Mouse (Mus musculus): ENCODE data around the gene Eif4h. TPM values are rescaled to one million over a fixed set of nuclear protein-coding genes. Genes with fewer than 3 reads are reported as not detected.

Eif4h gene
- polyA plus RNA-seq, 1 experiment = 125 TPM

GRCm38 (mm10) chr5:134614296-134614695, 25.0 kb downstream of the Eif4h start:
- Histone ChIP-seq H3K27ac (ENCODE audit: insufficient read depth, low read length) (peak overlapping the region; percentile 85), H3K36me3 (ENCODE audit: control insufficient read depth, insufficient read depth, low read length) (peaks cover 4% of the 10 kb centered on the region), H3K27me3 (ENCODE audit: control insufficient read depth, insufficient read depth, low read length) (no peaks in the 10 kb centered on the region), H3K4me1 (ENCODE audit: control insufficient read depth, insufficient read depth, insufficient read length) (peaks cover 19% of the 10 kb centered on the region; the same call in 1 of the 2 replicates), H3K4me3 (ENCODE audit: extremely low read depth, insufficient read depth, insufficient read length) (peak overlapping the region; percentile 70)
- DNase-seq (ENCODE audit: low read depth in 1 of 2, low spot score in 2 of 2) = no peak
- WGBS = 66% methylated on average over 8 of the region's 8 CpGs
- TF ChIP-seq POLR2A (IDR thresholded peaks at IDR 0.05; ENCODE audit: low read depth, low read length) (no peak), CTCF (IDR thresholded peaks at IDR 0.05; ENCODE audit: extremely low read depth, insufficient read depth, insufficient read length, insufficient replicate concordance) (no peak)

GRCm38 (mm10) chr5:134613727-134614126, 25.6 kb downstream of the Eif4h start:
- TF ChIP-seq POLR2A (IDR thresholded peaks at IDR 0.05; ENCODE audit: low read depth, low read length) (peak; percentile 39; the same call in 1 of the 2 replicates), CTCF (IDR thresholded peaks at IDR 0.05; ENCODE audit: extremely low read depth, insufficient read depth, insufficient read length, insufficient replicate concordance) (no peak)
- peak overlapping the region; percentile 70 for H3K4me3 ChIP-seq (ENCODE audit: extremely low read depth, insufficient read depth, insufficient read length)
- peak in 1 of 2 experiments; percentile 78 for DNase-seq (ENCODE audit: low read depth in 1 of 2, low spot score in 2 of 2)
- WGBS = 25% methylated on average over 9 of the region's 9 CpGs
- H3K27me3 ChIP-seq (ENCODE audit: control insufficient read depth, insufficient read depth, low read length) = no peaks in the 10 kb centered on the region
- H3K27ac ChIP-seq (ENCODE audit: insufficient read depth, low read length) = peak overlapping the region; percentile 85
- peaks cover 19% of the 10 kb centered on the region; the same call in 1 of the 2 replicates for H3K4me1 ChIP-seq (ENCODE audit: control insufficient read depth, insufficient read depth, insufficient read length)
- no peaks in the 10 kb centered on the region; the same call in 1 of the 2 replicates for H3K36me3 ChIP-seq (ENCODE audit: control insufficient read depth, insufficient read depth, low read length)

- H3K4me1 ChIP-seq (ENCODE audit: control insufficient read depth, insufficient read depth, insufficient read length) = peaks cover 29% of the 10 kb centered on the region; the same call in 1 of the 2 replicates
- no peak overlapping the region for H3K4me3 ChIP-seq (ENCODE audit: extremely low read depth, insufficient read depth, insufficient read length)
- 15% methylated on average over 8 of the region's 8 CpGs for WGBS
- TF ChIP-seq POLR2A (IDR thresholded peaks at IDR 0.05; ENCODE audit: low read depth, low read length) = no peak
- no peak for TF ChIP-seq CTCF (IDR thresholded peaks at IDR 0.05; ENCODE audit: extremely low read depth, insufficient read depth, insufficient read length, insufficient replicate concordance)
- H3K36me3 ChIP-seq (ENCODE audit: control insufficient read depth, insufficient read depth, low read length) = no peaks in the 10 kb centered on the region
- no peaks in the 10 kb centered on the region for H3K27me3 ChIP-seq (ENCODE audit: control insufficient read depth, insufficient read depth, low read length)
- peak in 1 of 2 experiments; percentile 29 for DNase-seq (ENCODE audit: low read depth in 1 of 2, low spot score in 2 of 2)
- peak overlapping the region; percentile 55 for H3K27ac ChIP-seq (ENCODE audit: insufficient read depth, low read length)
Observed at GRCm38 (mm10) chr5:134611810-134612521, 27.3 kb downstream of the Eif4h start.

- 81% methylated on average over 12 of the region's 12 CpGs for WGBS
- H3K27ac ChIP-seq (ENCODE audit: insufficient read depth, low read length) = no peak overlapping the region
- no peak for TF ChIP-seq POLR2A (IDR thresholded peaks at IDR 0.05; ENCODE audit: low read depth, low read length)
- peaks cover 9% of the 10 kb centered on the region; the same call in 1 of the 2 replicates for H3K36me3 ChIP-seq (ENCODE audit: control insufficient read depth, insufficient read depth, low read length)
- DNase-seq (ENCODE audit: low read depth in 1 of 2, low spot score in 2 of 2) = no peak
- peaks cover 23% of the 10 kb centered on the region; the same call in 1 of the 2 replicates for H3K4me1 ChIP-seq (ENCODE audit: control insufficient read depth, insufficient read depth, insufficient read length)
- no peaks in the 10 kb centered on the region for H3K27me3 ChIP-seq (ENCODE audit: control insufficient read depth, insufficient read depth, low read length)
- H3K4me3 ChIP-seq (ENCODE audit: extremely low read depth, insufficient read depth, insufficient read length) = no peak overlapping the region
Observed at GRCm38 (mm10) chr5:134609916-134610643, 29.2 kb downstream of the Eif4h start.

- peak overlapping the region; percentile 60; the same call in 1 of the 2 replicates for H3K27ac ChIP-seq (ENCODE audit: insufficient read depth, low read length)
- peaks cover 18% of the 10 kb centered on the region for H3K36me3 ChIP-seq (ENCODE audit: control insufficient read depth, insufficient read depth, low read length)
- H3K4me1 ChIP-seq (ENCODE audit: control insufficient read depth, insufficient read depth, insufficient read length) = peaks cover 22% of the 10 kb centered on the region; the same call in 1 of the 2 replicates
- H3K4me3 ChIP-seq (ENCODE audit: extremely low read depth, insufficient read depth, insufficient read length) = no peak overlapping the region
- WGBS = 10% methylated on average over 5 of the region's 5 CpGs
- DNase-seq (ENCODE audit: low read depth in 1 of 2, low spot score in 2 of 2) = peak in 1 of 2 experiments; percentile 52
- H3K27me3 ChIP-seq (ENCODE audit: control insufficient read depth, insufficient read depth, low read length) = no peaks in the 10 kb centered on the region
- no peak for TF ChIP-seq POLR2A (IDR thresholded peaks at IDR 0.05; ENCODE audit: low read depth, low read length)
- no peak for TF ChIP-seq CTCF (IDR thresholded peaks at IDR 0.05; ENCODE audit: extremely low read depth, insufficient read depth, insufficient read length, insufficient replicate concordance)
Observed at GRCm38 (mm10) chr5:134607121-134607520, 32.2 kb downstream of the Eif4h start.

GRCm38 (mm10) chr5:134606314-134606713, 33.0 kb downstream of the Eif4h start:
- H3K27ac ChIP-seq (ENCODE audit: insufficient read depth, low read length) = peak overlapping the region; percentile 60

More at GRCm38 (mm10) chr5:134606314-134606713, 33.0 kb downstream of the Eif4h start:
- Histone ChIP-seq H3K36me3 (ENCODE audit: control insufficient read depth, insufficient read depth, low read length) (peaks cover 20% of the 10 kb centered on the region), H3K27me3 (ENCODE audit: control insufficient read depth, insufficient read depth, low read length) (no peaks in the 10 kb centered on the region), H3K4me1 (ENCODE audit: control insufficient read depth, insufficient read depth, insufficient read length) (peaks cover 15% of the 10 kb centered on the region; the same call in 1 of the 2 replicates), H3K4me3 (ENCODE audit: extremely low read depth, insufficient read depth, insufficient read length) (no peak overlapping the region)
- TF ChIP-seq CTCF (IDR thresholded peaks at IDR 0.05; ENCODE audit: extremely low read depth, insufficient read depth, insufficient read length, insufficient replicate concordance) (peak; percentile 27; the same call in 1 of the 2 replicates), POLR2A (IDR thresholded peaks at IDR 0.05; ENCODE audit: low read depth, low read length) (no peak)
- DNase-seq (ENCODE audit: low read depth in 1 of 2, low spot score in 2 of 2) = peak in 1 of 2 experiments; percentile 31
